Mouse (Mus musculus): Measurements from ENCODE around the gene Arhgef33.
"Not testable (repeated sequence)": the region's sequence is repeated elsewhere in the genome, so short reads cannot be mapped to it uniquely, and the experiment has no call there.

The Arhgef33 gene

DNA sequence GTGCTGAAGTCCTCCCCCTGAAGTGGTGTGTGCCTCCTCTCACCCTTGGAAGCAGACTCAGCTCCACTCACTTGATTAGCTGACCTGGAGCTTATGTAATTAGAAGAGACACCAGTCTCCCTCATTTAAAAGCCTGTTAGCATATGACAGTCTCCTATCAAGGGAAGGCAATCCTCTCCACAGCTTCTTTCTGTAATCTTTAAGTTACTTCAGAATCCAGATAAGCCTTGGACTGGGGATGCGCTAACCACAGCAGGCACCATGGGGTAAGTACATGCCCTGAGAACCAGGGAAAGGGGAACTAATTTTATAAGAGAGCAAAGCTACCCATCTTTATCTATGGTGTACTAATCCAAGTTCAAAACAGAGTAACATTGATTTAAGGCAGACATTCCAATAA, at the start of gene Arhgef33:
Gene Arhgef33, plus strand, starts transcription at position 157 of the 400 bp plus-strand sequence.
- DNase-seq (ENCODE audit: low read depth, low spot score): no peak

DNA sequence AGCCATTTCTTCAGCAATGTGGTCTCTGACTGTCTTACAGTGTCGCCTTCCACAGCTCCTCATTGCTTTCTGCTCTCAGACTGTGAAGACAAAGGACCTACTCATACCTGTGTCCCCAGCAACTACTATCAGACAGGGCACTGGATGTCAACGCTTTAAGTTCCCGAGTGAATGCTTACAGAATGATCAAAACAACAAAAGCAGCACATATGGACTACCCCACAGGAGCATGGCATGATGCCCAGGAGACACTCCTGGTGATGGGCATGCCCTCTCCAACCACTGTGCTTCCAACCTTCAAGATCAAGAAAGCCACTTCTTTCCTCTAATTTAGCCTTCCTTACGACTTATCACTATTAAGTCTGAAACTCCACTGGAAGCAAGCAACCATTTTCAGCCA, 40.1 kb upstream of the Arhgef33 start:
- DNase-seq (ENCODE audit: low read depth, low spot score): no peak

DNA sequence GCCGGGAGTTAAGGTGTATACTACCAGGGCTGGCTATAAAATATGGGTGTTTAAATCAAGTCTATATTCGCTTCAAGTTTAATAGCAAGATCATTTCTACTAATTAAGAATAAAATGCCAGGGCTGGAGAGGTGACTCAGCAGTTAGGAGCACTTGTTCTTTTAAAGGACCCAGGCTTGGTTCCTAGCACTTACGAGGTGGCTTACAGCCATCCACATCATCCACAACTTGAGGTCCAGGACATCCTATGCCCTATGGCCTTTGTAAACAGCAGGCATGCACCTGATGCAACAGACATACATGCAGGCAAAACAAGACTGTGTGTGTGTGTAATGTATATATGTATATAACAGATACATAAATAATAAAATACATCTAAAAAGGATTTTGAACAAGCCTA, 39.1 kb upstream of the Arhgef33 start:
- DNase-seq (ENCODE audit: low read depth, low spot score): no peak

GRCm38 (mm10) chr17:80270622-80271021, 36.6 kb upstream of the Arhgef33 start:
- DNase-seq (ENCODE audit: low read depth, low spot score): not testable (repeated sequence)

GRCm38 (mm10) chr17:80278255-80278654, 29.0 kb upstream of the Arhgef33 start:
- DNase-seq (ENCODE audit: low read depth, low spot score): no peak

DNA sequence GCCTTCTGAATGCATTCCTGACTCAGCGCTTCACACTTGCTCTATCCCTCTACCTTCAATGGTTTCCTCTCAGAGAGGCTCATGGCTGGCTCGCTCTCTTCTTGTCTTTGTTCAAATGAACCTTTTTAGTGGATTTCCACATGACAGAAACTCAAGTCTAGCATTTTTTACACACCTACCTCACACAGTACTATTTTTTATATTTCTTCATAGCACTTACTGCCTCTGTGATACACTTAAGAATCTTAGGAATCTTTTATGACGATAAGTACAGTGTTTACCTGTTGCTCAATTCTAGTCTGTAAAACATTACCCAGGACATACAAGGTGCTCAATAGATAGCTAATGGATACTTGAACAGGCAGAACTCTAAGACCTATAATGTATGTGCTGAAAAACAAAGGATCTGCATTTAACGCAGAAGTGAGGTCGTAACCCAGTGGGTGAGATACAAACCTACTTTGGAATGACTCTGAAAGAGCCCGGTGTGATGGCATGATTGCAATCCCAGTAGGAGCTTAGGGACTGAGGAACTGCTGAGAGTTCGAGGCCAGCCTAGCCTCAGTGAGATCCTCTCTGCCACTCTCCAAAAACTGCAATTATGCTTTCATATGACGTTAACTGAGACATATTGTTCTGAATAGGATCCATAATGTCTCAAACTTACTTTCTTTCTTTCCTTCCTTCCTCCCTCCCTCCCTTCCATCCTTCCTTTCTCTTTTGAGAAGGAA, 27.7 kb upstream of the Arhgef33 start:
- DNase-seq (ENCODE audit: low read depth, low spot score): no peak

DNA sequence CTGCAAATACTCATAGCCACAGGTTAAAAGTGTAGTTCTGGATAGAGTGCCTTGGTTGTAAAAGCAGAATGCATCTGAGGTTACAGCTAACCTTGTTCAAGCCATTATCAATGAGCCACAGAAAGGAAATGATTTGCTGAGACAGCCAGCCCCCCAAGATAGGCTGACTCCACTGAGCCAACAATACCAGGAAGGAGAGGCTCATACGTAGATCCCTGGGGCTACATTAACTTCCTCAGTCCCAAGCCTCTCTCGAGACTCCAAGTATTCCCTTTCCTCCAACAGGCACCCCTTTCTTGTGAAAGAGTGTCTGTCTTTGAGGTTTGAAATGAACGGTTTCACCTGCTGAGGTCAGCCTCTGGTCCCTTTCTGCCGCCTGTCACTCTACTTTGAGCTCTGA, 22.8 kb upstream of the Arhgef33 start:
- DNase-seq (ENCODE audit: low read depth, low spot score): no peak

GRCm38 (mm10) chr17:80288012-80288411, 19.2 kb upstream of the Arhgef33 start:
- DNase-seq (ENCODE audit: low read depth, low spot score): no peak

- peak; percentile 65 for DNase-seq (ENCODE audit: low read depth, low spot score)
Measured at GRCm38 (mm10) chr17:80289280-80290073, 17.7 kb upstream of the Arhgef33 start.

DNA sequence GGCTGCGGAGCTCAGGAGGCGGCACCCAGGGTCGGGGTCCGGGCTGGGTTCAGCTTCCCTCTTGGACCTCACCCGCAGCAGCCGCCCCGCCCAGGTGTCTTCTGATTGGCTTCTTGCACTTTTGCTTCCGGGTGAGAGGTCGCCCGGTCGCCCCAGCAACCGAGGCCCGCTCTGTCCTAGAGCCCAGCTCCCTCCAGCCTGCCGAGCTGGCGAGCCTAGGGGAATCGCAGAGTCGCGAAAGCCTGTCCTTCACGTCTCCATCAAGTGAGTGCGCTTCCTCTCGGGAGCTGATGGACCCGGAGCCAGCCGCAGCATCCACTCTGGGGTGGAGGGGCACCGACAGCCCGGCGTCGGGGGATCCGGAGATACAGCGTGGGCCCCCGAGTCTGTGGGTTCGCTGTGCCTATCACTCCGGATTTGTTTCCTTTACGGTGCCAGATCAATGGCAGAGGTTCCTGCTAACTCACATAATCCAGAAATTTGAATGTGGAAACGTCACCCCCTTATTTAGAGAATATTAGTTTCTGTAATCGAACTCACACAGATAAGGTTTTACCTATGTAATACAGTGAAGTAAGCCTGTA, 17.0 kb upstream of the Arhgef33 start, which contains the start of the genes Morn2 and Dhx57:
Gene Morn2, plus strand, starts transcription at position 130 of the 584 bp plus-strand sequence.
Gene Dhx57, minus strand, starts transcription at position 403 of the 584 bp plus-strand sequence.
- DNase-seq (ENCODE audit: low read depth, low spot score): peak; percentile 97

GRCm38 (mm10) chr17:80291148-80291547, 16.1 kb upstream of the Arhgef33 start:
- DNase-seq (ENCODE audit: low read depth, low spot score): peak; percentile 88

- DNase-seq (ENCODE audit: low read depth, low spot score): no peak
Measured at GRCm38 (mm10) chr17:80295258-80295657, 11.9 kb upstream of the Arhgef33 start.

- DNase-seq (ENCODE audit: low read depth, low spot score): no peak
Measured at GRCm38 (mm10) chr17:80298844-80299243, 8.4 kb upstream of the Arhgef33 start.

- peak; percentile 18 for DNase-seq (ENCODE audit: low read depth, low spot score)
Measured at GRCm38 (mm10) chr17:80311761-80312160, 4.6 kb downstream of the Arhgef33 start.

GRCm38 (mm10) chr17:80312405-80312804, 5.2 kb downstream of the Arhgef33 start:
- no peak for DNase-seq (ENCODE audit: low read depth, low spot score)

GRCm38 (mm10) chr17:80322228-80322627, 15.0 kb downstream of the Arhgef33 start:
- DNase-seq (ENCODE audit: low read depth, low spot score): no peak

GRCm38 (mm10) chr17:80323015-80323414, 15.8 kb downstream of the Arhgef33 start:
- no peak for DNase-seq (ENCODE audit: low read depth, low spot score)

- no peak for DNase-seq (ENCODE audit: low read depth, low spot score)
Measured at GRCm38 (mm10) chr17:80323658-80324057, 16.5 kb downstream of the Arhgef33 start.

DNA sequence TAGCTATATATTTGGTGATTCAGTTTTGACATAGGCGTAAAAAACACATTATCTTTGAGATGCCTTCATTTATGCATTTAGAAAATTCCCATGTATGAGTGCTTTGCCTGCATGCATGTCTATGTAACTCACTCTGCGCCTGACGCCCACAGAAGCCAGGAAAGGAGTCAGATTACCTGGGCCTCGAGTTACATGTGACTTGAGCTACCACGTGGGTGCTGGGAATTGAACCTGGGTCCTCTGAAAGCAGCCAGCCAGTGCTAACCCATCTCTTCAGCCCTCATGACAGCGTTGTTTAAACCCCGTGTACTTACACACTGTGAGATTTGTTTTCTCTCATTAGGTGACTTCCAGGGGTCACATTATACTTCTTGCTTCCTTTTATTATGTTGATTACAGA, 17.3 kb downstream of the Arhgef33 start:
- no peak for DNase-seq (ENCODE audit: low read depth, low spot score)

- no peak for DNase-seq (ENCODE audit: low read depth, low spot score)
Measured at GRCm38 (mm10) chr17:80325456-80325855, 18.2 kb downstream of the Arhgef33 start.

DNA sequence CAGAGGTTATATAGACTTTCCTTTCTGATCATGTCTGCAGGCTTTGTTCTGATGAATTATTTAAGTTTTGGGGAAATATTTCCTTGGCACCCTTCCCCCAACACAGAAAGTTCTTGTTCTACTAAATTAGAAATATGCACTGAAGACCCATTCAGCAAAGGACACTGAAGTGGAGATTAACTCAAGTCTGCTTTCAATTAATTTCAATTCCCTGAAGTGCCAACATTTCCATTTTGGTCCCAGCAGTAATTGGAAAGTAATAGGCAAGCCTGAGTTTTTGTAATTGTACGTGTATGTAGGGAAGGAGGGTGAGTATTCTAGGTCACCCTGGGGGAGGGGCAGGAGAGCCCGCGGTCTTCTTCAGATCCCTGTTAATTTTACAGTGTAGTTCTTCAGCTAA, 19.2 kb downstream of the Arhgef33 start:
- no peak for DNase-seq (ENCODE audit: low read depth, low spot score)

DNA sequence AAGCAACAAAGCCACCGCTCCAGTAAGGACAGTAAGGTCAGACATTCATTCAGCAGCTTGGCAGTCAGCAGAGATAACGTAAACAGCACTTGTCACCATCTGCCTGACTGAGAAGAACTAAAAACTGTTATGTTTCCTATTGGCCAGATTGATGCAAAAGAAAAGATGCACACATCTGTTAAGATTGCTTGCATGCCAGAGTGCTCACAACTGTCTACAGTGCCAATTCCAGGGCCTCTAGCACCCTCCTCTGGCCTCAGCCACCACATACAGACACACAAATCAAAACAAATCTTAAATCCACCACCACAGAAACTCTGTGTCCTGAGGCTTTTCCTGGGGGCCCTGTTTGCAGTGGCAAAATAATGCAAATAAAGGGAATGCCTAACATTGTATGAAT, 25.2 kb downstream of the Arhgef33 start:
- peak; percentile 54 for DNase-seq (ENCODE audit: low read depth, low spot score)

Data from 3T3-L1 (cell line).